Mouse (Mus musculus) heart, postnatal 0 days (tissue): ENCODE measurements around the gene Emid1.

Experiments
- CTCF ChIP-seq: IDR thresholded peaks from 2 replicates; pipeline ENCODE4 v1.5.1; 2016; ENCODE audit warnings: antibody characterized with exemption, control low read depth, low read depth
- EP300 ChIP-seq: IDR thresholded peaks from 2 replicates; pipeline ENCODE4 v1.6.1; 2016; ENCODE audit warnings: antibody characterized with exemption, low read depth

- TF ChIP-seq CTCF = no peak
- no peak for TF ChIP-seq EP300
Measured at GRCm38 (mm10) chr11:5058783-5059182, 93.3 kb downstream of the Emid1 start.
